Mouse (Mus musculus) midbrain, embryonic 12.5 days (tissue): ENCODE measurements around the gene Zbtb2. TPM values are rescaled to one million over a fixed set of nuclear protein-coding genes. Genes with fewer than 3 reads are reported as not detected.

Experiments used
- ATAC-seq: fragments of 200-750 bp; cut with Nextera tagmentation; 2 replicates; pipeline ENCODE4 v1.8.0; 2017; ENCODE audit warnings: low read depth, moderate TSS enrichment, moderate library complexity; ENCODE audit not compliant: low FRiP score
- H3K27ac ChIP-seq: fragments of 300-500 bp; sonication (generic); replicated peaks from 2 replicates; pipeline ENCODE4 v1.5.1; 2016; ENCODE audit warnings: mild to moderate bottlenecking
- H3K27me3 ChIP-seq: fragments of 300-500 bp; sonication (generic); 2 replicates; pipeline ENCODE4 v1.6.1; 2016; ENCODE audit warnings: mild to moderate bottlenecking
- H3K36me3 ChIP-seq: fragments of 300-500 bp; sonication (generic); 2 replicates; pipeline ENCODE4 v1.6.1; 2016
- H3K4me1 ChIP-seq: fragments of 300-500 bp; sonication (generic); 2 replicates; pipeline ENCODE4 v1.6.1; 2016
- H3K4me2 ChIP-seq: fragments of 300-500 bp; sonication (generic); replicated peaks from 2 replicates; pipeline ENCODE4 v1.6.1; 2016; ENCODE audit warnings: mild to moderate bottlenecking, moderate library complexity
- H3K4me3 ChIP-seq: fragments of 300-500 bp; sonication (generic); 2 replicates; pipeline ENCODE4 v1.5.1; 2016; ENCODE audit warnings: mild to moderate bottlenecking
- H3K9ac ChIP-seq: fragments of 300-500 bp; sonication (generic); replicated peaks from 2 replicates; pipeline ENCODE4 v1.6.1; 2016; ENCODE audit warnings: mild to moderate bottlenecking, moderate library complexity
- H3K9me3 ChIP-seq: fragments of 300-500 bp; sonication (generic); 2 replicates; pipeline ENCODE4 v1.6.1; 2016; ENCODE audit warnings: mild to moderate bottlenecking
- WGBS: fragments of 180-500 bp; shearing (Covaris S2); methylation state at CpG from one replicate; pipeline ENCODE4 v1.1.7; 2016; 5-methylcytosine and 5-hydroxymethylcytosine counted together
- polyA plus RNA-seq: library from polyadenylated mRNA; unstranded; fragments of >200 nt; fragmentation: Nextera tagmentation; extraction: Ambion mirVana; gene quantifications from 2 replicates; pipeline ENCODE4 v1.2.1, GENCODE M21; 2016

Gene Zbtb2
- polyA plus RNA-seq, 1 experiment from 2014 or later: 23.3 TPM

GRCm38 (mm10) chr10:4404895-4405491 is 17.1 kb upstream of the Zbtb2 start:
- WGBS: 65% methylated on average over 5 of the region's 5 CpGs
- Histone ChIP-seq H3K4me1 (no peaks in the 10 kb centered on the region), H3K36me3 (peaks cover 40% of the 10 kb centered on the region), H3K27me3 (no peaks in the 10 kb centered on the region), H3K4me3 (no peak overlapping the region), H3K9me3 (no peaks in the 10 kb centered on the region), H3K9ac (no peak overlapping the region), H3K27ac (no peak overlapping the region), H3K4me2 (no peak overlapping the region)
- peak; percentile 58 for ATAC-seq

DNA sequence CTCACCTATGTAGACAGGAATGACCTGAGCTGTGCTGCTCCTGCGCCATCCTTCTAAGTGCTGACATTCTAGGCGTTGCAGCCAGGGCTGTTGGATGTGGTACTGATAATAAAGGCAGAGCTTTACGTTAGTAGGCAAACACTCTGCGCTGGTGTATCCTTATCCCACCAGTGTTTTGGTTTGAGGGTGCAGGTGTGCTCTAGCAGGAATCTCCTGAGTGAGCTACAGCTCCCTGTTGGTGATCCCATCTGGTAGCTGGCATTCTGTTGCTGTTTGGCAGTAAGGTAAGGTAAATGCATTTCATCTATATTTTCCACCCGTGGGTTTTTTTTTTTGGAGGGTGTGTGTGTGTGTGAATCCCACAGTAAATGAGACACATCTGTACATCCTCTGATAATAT is 10.2 kb upstream of the Zbtb2 start:
- Histone ChIP-seq H3K9ac (no peak overlapping the region), H3K27me3 (no peaks in the 10 kb centered on the region), H3K9me3 (no peaks in the 10 kb centered on the region), H3K4me3 (no peak overlapping the region), H3K27ac (no peak overlapping the region), H3K4me1 (no peaks in the 10 kb centered on the region), H3K4me2 (no peak overlapping the region), H3K36me3 (peaks cover 22% of the 10 kb centered on the region)
- ATAC-seq: no peak
- 92% methylated on average over 5 of the region's 5 CpGs for WGBS

GRCm38 (mm10) chr10:4395321-4395720 is 7.4 kb upstream of the Zbtb2 start:
- ATAC-seq: no peak
- no peak overlapping the region for H3K4me2 ChIP-seq
- H3K27me3 ChIP-seq: no peaks in the 10 kb centered on the region
- WGBS: 90% methylated on average over 3 of the region's 3 CpGs
- H3K9ac ChIP-seq: no peak overlapping the region
- peaks cover 13% of the 10 kb centered on the region for H3K4me1 ChIP-seq
- H3K27ac ChIP-seq: no peak overlapping the region
- no peaks in the 10 kb centered on the region for H3K9me3 ChIP-seq
- peaks cover 13% of the 10 kb centered on the region for H3K36me3 ChIP-seq
- H3K4me3 ChIP-seq: no peak overlapping the region

GRCm38 (mm10) chr10:4391851-4392250 is 3.9 kb upstream of the Zbtb2 start:
- no peak for ATAC-seq
- H3K27ac ChIP-seq: no peak overlapping the region
- no peak overlapping the region for H3K9ac ChIP-seq
- no peaks in the 10 kb centered on the region for H3K27me3 ChIP-seq
- no peak overlapping the region; the same call in 1 of the 2 replicates for H3K4me2 ChIP-seq
- H3K9me3 ChIP-seq: no peaks in the 10 kb centered on the region
- WGBS: 72% methylated on average over 6 of the region's 6 CpGs
- peaks cover 13% of the 10 kb centered on the region for H3K36me3 ChIP-seq
- no peak overlapping the region for H3K4me3 ChIP-seq
- H3K4me1 ChIP-seq: peaks cover 32% of the 10 kb centered on the region

DNA sequence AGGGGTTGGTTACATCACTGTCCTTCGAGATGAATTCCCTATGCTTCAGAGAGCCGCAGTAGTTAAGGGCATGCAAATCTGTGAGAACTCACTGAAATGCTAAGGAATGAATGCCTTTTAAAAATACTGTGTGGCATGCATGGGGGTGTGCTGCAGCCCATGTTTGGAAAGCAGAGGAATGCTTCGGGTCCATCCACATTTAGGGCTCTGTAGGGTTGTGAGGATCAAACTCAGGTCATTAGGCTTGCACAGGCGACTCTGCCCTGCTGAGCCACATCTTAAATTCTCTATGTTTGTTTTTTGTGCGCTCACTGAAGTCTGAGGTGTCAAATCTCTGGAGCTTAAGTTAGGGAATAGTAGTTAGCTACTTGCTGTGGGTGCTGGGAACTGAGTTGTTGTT is 3.2 kb upstream of the Zbtb2 start:
- no peaks in the 10 kb centered on the region for H3K27me3 ChIP-seq
- peaks cover 32% of the 10 kb centered on the region for H3K4me1 ChIP-seq
- WGBS: 75% methylated on average over 5 of the region's 5 CpGs
- no peak overlapping the region for H3K27ac ChIP-seq
- H3K9me3 ChIP-seq: no peaks in the 10 kb centered on the region
- no peak overlapping the region for H3K4me2 ChIP-seq
- no peak overlapping the region for H3K4me3 ChIP-seq
- no peak for ATAC-seq
- no peak overlapping the region for H3K9ac ChIP-seq
- H3K36me3 ChIP-seq: peaks cover 13% of the 10 kb centered on the region

GRCm38 (mm10) chr10:4390550-4390949 is 2.6 kb upstream of the Zbtb2 start:
- no peaks in the 10 kb centered on the region for H3K27me3 ChIP-seq
- no peak overlapping the region for H3K27ac ChIP-seq
- WGBS: 76% methylated on average over 2 of the region's 2 CpGs
- no peak overlapping the region for H3K4me3 ChIP-seq
- H3K4me1 ChIP-seq: peaks cover 32% of the 10 kb centered on the region
- H3K9ac ChIP-seq: no peak overlapping the region
- H3K9me3 ChIP-seq: no peaks in the 10 kb centered on the region
- no peak for ATAC-seq
- H3K36me3 ChIP-seq: peaks cover 9% of the 10 kb centered on the region
- H3K4me2 ChIP-seq: no peak overlapping the region

DNA sequence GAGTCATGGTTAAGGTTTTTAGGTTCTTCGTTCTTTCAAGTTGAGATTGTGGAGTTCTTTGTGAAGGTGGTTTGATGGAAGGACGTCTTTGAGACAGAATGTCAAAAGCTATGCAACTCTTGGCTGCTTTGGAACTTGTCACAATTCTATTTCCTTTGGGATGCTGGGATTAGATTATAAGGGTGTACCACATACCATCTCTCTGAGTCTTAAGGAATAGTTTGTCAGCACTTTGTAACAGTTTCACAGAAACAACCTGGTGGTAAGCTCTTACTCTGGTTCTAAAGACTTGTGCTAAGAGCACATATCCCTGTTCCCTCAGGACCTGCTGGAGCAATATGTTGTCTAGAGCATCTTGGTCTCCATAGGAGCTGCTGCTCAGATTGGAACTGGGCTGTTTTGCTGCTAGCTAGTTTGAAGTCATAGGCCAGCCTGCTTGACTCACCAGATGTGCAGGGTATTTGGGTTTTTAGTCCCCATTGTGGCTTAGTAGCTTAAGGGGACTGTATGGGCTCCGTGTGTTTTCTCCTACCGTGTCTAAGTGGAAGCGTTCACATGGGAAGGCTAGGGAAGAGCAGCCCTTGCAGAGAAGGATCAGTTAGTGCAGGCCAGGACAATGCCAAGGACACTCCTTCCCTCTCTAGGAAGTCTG is 1.7 kb upstream of the Zbtb2 start:
- no peaks in the 10 kb centered on the region for H3K27me3 ChIP-seq
- H3K27ac ChIP-seq: no peak overlapping the region
- no peak for ATAC-seq
- H3K9me3 ChIP-seq: no peaks in the 10 kb centered on the region
- H3K36me3 ChIP-seq: peaks cover 6% of the 10 kb centered on the region
- peaks cover 32% of the 10 kb centered on the region for H3K4me1 ChIP-seq
- H3K4me2 ChIP-seq: peak overlapping the region; percentile 85
- peak overlapping the region; percentile 99 for H3K4me3 ChIP-seq
- peak overlapping the region; percentile 100 for H3K9ac ChIP-seq
- 54% methylated on average over 5 of the region's 5 CpGs for WGBS

- H3K27me3 ChIP-seq: no peaks in the 10 kb centered on the region
- peak overlapping the region; percentile 99 for H3K4me3 ChIP-seq
- H3K36me3 ChIP-seq: peaks cover under 1% of the 10 kb centered on the region; the same call in 1 of the 2 replicates
- WGBS: 32% methylated on average over 10 of the region's 10 CpGs
- no peak overlapping the region for H3K27ac ChIP-seq
- H3K9ac ChIP-seq: peak overlapping the region; percentile 100
- ATAC-seq: no peak
- peak overlapping the region; percentile 85 for H3K4me2 ChIP-seq
- H3K4me1 ChIP-seq: peaks cover 32% of the 10 kb centered on the region
- no peaks in the 10 kb centered on the region for H3K9me3 ChIP-seq
These were observed 1.1 kb upstream of the Zbtb2 start for GRCm38 (mm10) chr10:4389036-4389435.

DNA sequence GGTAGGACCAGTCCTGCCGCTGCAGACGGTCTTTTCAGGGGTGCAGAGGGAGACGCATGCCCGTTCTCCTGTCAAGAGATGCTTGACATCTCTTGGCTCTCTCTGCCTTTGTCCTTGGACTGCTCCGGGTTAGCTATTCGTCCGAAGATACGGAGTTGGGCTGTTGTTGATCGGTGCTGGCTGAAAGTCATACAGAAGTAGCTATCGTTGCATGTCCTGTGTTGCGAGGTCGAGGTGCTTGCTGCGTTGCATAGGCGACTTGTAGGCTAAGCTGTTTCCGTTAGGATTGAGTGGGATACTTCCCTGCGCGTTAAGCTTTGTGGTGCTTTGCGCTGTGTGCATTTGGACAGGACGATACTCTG is 457 bp upstream of the Zbtb2 start:
- peak overlapping the region; percentile 100 for H3K27ac ChIP-seq
- no peaks in the 10 kb centered on the region for H3K36me3 ChIP-seq
- H3K9ac ChIP-seq: peak overlapping the region; percentile 100
- H3K27me3 ChIP-seq: no peaks in the 10 kb centered on the region
- no peaks in the 10 kb centered on the region for H3K9me3 ChIP-seq
- peak overlapping the region; percentile 99 for H3K4me3 ChIP-seq
- WGBS: under 1% methylated on average over 19 of the region's 19 CpGs
- peak overlapping the region; percentile 85 for H3K4me2 ChIP-seq
- ATAC-seq: no peak
- H3K4me1 ChIP-seq: peaks cover 32% of the 10 kb centered on the region

DNA sequence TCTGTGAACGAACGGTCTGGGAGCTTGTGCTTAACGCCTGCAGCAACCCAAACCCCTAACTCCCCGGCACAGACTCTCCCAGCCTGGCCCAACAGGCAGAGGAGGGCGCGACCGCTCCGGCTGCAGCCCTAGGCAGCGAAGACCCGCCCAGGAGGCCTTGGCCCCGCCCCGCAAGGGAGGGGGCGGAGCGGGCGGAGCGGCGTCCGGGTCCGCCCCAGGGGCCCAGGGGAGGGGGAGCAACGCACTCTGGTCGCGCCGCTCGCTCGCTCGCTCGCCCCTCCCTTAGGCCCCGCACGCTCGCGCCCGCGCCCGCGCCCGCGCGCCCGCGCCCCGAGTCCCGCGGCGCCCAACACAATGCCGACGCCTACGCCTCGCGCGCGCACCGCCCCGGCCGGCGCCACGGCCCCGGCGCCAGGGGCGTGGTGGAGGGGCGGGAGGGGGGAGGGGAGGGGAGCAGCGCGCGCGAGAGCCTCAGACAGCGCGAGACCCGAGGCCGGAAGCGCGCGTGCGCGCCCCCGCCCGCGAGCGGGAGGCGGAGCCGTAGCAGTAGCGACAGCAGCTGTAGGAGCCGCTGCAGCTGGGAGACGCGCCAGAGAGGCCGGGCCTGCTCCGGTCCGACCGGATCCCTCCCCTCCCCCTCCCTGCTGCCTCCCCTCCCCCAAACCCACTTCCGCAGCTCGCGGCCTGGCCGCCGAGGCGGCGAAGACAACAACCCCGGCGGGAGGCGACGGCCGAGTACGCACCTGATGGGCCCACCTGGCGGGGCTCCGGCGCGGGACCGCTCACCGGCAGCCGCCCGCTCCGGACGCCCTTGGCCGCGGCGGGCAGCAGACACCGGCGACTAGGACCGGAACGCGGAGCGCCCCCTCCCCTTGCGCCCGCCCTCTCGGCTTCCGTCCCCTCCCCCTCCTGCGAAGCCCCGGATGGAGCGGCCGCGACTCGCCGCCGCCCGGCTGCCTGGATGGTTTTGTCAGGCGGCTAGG is 1.0 kb downstream of the Zbtb2 start:
- ATAC-seq: peak; percentile 92
- Histone ChIP-seq H3K4me1 (peaks cover 37% of the 10 kb centered on the region), H3K27ac (peak overlapping the region; percentile 100), H3K36me3 (no peaks in the 10 kb centered on the region), H3K9me3 (no peaks in the 10 kb centered on the region), H3K9ac (peak overlapping the region; percentile 100), H3K27me3 (no peaks in the 10 kb centered on the region), H3K4me2 (peak overlapping the region; percentile 85), H3K4me3 (peak overlapping the region; percentile 99)
- WGBS: under 1% methylated on average over 35 of the region's 133 CpGs

- Histone ChIP-seq H3K4me2 (no peak overlapping the region), H3K36me3 (no peaks in the 10 kb centered on the region), H3K4me3 (no peak overlapping the region), H3K9me3 (no peaks in the 10 kb centered on the region), H3K4me1 (peaks cover 14% of the 10 kb centered on the region), H3K27ac (no peak overlapping the region), H3K9ac (no peak overlapping the region), H3K27me3 (no peaks in the 10 kb centered on the region)
- 94% methylated on average over 7 of the region's 7 CpGs for WGBS
- no peak for ATAC-seq
These were observed 3.7 kb downstream of the Zbtb2 start for GRCm38 (mm10) chr10:4384244-4384643.

GRCm38 (mm10) chr10:4380748-4381147 is 7.2 kb downstream of the Zbtb2 start:
- Histone ChIP-seq H3K9ac (no peak overlapping the region), H3K9me3 (no peaks in the 10 kb centered on the region), H3K27ac (no peak overlapping the region), H3K4me1 (peaks cover 5% of the 10 kb centered on the region), H3K4me3 (no peak overlapping the region), H3K4me2 (no peak overlapping the region), H3K36me3 (no peaks in the 10 kb centered on the region), H3K27me3 (no peaks in the 10 kb centered on the region)
- no peak for ATAC-seq
- WGBS: 94% methylated on average over 5 of the region's 5 CpGs
